Mouse (Mus musculus): Measurements from ENCODE around the gene Isoc2b. TPM values are rescaled to one million over a fixed set of nuclear protein-coding genes. Genes with fewer than 3 reads are reported as not detected.

Isoc2b gene
- total RNA-seq, 2 experiments from 2014 or later: 6.0 to 8.6 TPM

DNA sequence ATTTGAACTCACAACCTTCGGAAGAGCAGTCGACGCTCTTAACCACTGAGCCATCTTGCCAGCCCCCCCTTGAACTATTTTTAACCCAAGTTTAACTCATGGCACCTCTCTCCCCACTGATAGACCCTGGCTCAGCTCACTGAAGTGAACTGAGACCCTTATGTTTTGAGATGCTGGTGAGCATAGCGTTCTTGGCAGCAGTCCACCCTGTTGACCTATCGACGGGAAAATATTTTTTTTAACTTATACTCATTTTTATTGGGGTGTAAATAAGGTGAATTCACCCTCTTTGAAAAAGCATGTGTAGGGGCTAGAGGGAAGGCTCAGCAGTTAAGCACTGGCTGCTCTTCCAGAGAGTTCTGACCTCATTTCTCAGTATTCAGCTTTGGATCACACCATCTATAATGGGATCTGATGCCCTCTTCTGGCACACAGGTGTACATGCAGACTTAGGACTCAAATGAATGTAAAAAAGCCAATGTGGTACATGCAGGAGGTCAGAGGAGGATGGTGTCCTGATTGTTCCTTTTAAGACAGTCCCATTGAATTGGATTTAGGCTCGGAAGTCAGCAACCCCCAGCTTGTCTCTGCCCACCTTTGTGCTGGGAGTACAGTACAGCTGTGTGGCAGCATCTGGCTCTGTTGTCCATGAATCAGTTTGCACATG lies 74.2 kb downstream of the Isoc2b start:
- intact Hi-C loops (cut with DNase I): loop anchor here (5.0 kb wide), 1 partner anchor 169 kb away; no protein-coding TSS in a partner anchor
- no peak for DNase-seq (ENCODE audit: low spot score in 2 of 2)

Other genes with a start within 250 kb of the Isoc2b start
- 10 to 100 TPM; 10.0 to 16.8 TPM for gene Tmem86b, start 238.8 kb downstream of the Isoc2b start, total RNA-seq (2021)
- 100 to 1,000 TPM; 138 to 145 TPM for gene Ppp6r1, start 211.2 kb downstream of the Isoc2b start, total RNA-seq (2021)
- gene Hspbp1, start 185.2 kb downstream of the Isoc2b start, total RNA-seq (2021): 100 to 1,000 TPM; 100 to 106 TPM
- gene Brsk1, start 179.7 kb downstream of the Isoc2b start, total RNA-seq (2021): 100 to 1,000 TPM; 398 to 475 TPM
- not detected for gene Tmem150b, start 145.0 kb downstream of the Isoc2b start, total RNA-seq (2021)
- 10 to 100 TPM; 18.9 to 35.8 TPM for gene Kmt5c, start 130.1 kb downstream of the Isoc2b start, total RNA-seq (2021)
- 1 to 10 TPM; 4.8 to 5.5 TPM for gene Cox6b2, start 117.2 kb downstream of the Isoc2b start, total RNA-seq (2021)
- gene Fam71e2, start 99.0 kb downstream of the Isoc2b start, total RNA-seq (2021): not detected
- under 1 TPM; 0.43 to 0.59 TPM for gene Il11, start 87.4 kb downstream of the Isoc2b start, total RNA-seq (2021)
- not detected for gene Tmem190, start 87.3 kb downstream of the Isoc2b start, total RNA-seq (2021)
- gene Tmem238, start 80.6 kb downstream of the Isoc2b start, total RNA-seq (2021): 1 to 10 TPM; 2.7 to 3.7 TPM
- 100 to 1,000 TPM; 416 to 455 TPM for gene Rpl28, start 77.4 kb downstream of the Isoc2b start, total RNA-seq (2021)
- gene Ube2s, start 57.7 kb downstream of the Isoc2b start, total RNA-seq (2021): 100 to 1,000 TPM in 1 of 2 experiments, 10 to 100 TPM in 1; 98.6 to 117 TPM
- gene Shisa7, start 25.6 kb downstream of the Isoc2b start, total RNA-seq (2021): 100 to 1,000 TPM in 1 of 2 experiments, 10 to 100 TPM in 1; 95.1 to 151 TPM
- gene Isoc2a, start 6.9 kb upstream of the Isoc2b start, total RNA-seq (2021): 10 to 100 TPM; 10.3 to 13.5 TPM
- under 1 TPM in 1 of 2 experiments, not detected in 1; 0.32 TPM for gene Gm36210, start 36.3 kb upstream of the Isoc2b start, total RNA-seq (2021)
- 10 to 100 TPM; 14.0 to 17.0 TPM for gene Zfp628, start 45.0 kb upstream of the Isoc2b start, total RNA-seq (2021)
- 100 to 1,000 TPM; 103 to 106 TPM for gene Nat14, start 51.8 kb upstream of the Isoc2b start, total RNA-seq (2021)
- gene Ssc5d, start 55.5 kb upstream of the Isoc2b start, total RNA-seq (2021): 1 to 10 TPM in 1 of 2 experiments, under 1 TPM in 1; 0.84 to 3.6 TPM
- under 1 TPM in 1 of 2 experiments, not detected in 1; 0.15 TPM for gene Sbk2, start 94.1 kb upstream of the Isoc2b start, total RNA-seq (2021)
- gene Sbk3, start 100.9 kb upstream of the Isoc2b start, total RNA-seq (2021): under 1 TPM; 0.44 to 0.86 TPM
- 10 to 100 TPM; 30.9 to 31.3 TPM for gene Zfp579, start 125.9 kb upstream of the Isoc2b start, total RNA-seq (2021)
- 1 to 10 TPM; 6.7 to 7.0 TPM for gene Zfp524, start 144.2 kb upstream of the Isoc2b start, total RNA-seq (2021)
- gene Fiz1, start 144.4 kb upstream of the Isoc2b start, total RNA-seq (2021): 10 to 100 TPM; 22.2 to 32.9 TPM
- gene Gm44973, start 145.2 kb upstream of the Isoc2b start, total RNA-seq (2021): not detected
- gene Zfp865, start 150.1 kb upstream of the Isoc2b start, total RNA-seq (2021): 10 to 100 TPM; 32.7 to 42.3 TPM
- 10 to 100 TPM; 60.6 to 60.9 TPM for gene Ccdc106, start 150.3 kb upstream of the Isoc2b start, total RNA-seq (2021)
- 1 to 10 TPM in 1 of 2 experiments, not detected in 1; 1.1 TPM for gene 4632433K11Rik, start 163.9 kb upstream of the Isoc2b start, total RNA-seq (2021)
- 1 to 10 TPM; 5.3 to 5.7 TPM for gene Zfp784, start 168.2 kb upstream of the Isoc2b start, total RNA-seq (2021)
- gene Zfp580, start 181.3 kb upstream of the Isoc2b start, total RNA-seq (2021): 10 to 100 TPM; 27.4 to 35.7 TPM
- 100 to 1,000 TPM; 162 to 183 TPM for gene U2af2, start 191.9 kb upstream of the Isoc2b start, total RNA-seq (2021)
- gene Epn1, start 210.0 kb upstream of the Isoc2b start, total RNA-seq (2021): 100 to 1,000 TPM; 435 to 530 TPM
- not detected for gene Rfpl4, start 246.7 kb upstream of the Isoc2b start, total RNA-seq (2021)